ENCODE assay signal across 11 mouse cellular contexts in genomic region chr8:3609046-3609815, GRCm38 (mm10). TPM values are rescaled to one million over a fixed set of nuclear protein-coding genes. Genes with fewer than 3 reads are reported as not detected.
A peak's percentile ranks its signal among the peaks of the same experiment; 100 is the strongest.
DNase-seq lines count a peak whose midpoint lies in the region; ATAC-seq and TF ChIP-seq lines count a peak whose summit lies in the region.
"Had no signal": no experiment of that assay in that cellular context is flagged by ENCODE, and none has a peak within 500 bp of the region (broad histone marks: within the 10 kb centered on the region; RNA-seq: fewer than 3 reads in every experiment).

No protein-coding gene starts in this region.

- H3K36me3 ChIP-seq in forebrain, embryonic 16.5 days (ENCODE audit: control insufficient read depth, insufficient read depth): peaks cover 47% of the 10 kb centered on the region

- no peak overlapping the region for H3K4me2 ChIP-seq in forebrain, embryonic 16.5 days (ENCODE audit: low read length)
- H3K4me2 ChIP-seq: lung, embryonic 14.5 days had no signal

- no peak for TF ChIP-seq CTCF in layer of hippocampus, adult 2 months (conservative IDR thresholded peaks at IDR 0.05)

- peak overlapping the region; percentile 60; the same call in 1 of the 2 replicates for H3K27ac ChIP-seq in layer of hippocampus, adult 2 months
- H3K27ac ChIP-seq in forebrain, embryonic 16.5 days (ENCODE audit: low read length): no peak overlapping the region
- H3K27ac ChIP-seq: heart, adult 2 months had no signal

- H3K9me3 ChIP-seq in forebrain, embryonic 16.5 days (ENCODE audit: control insufficient read depth, low read length): no peaks in the 10 kb centered on the region

- H3K27me3 ChIP-seq in forebrain, embryonic 16.5 days (replicated peaks; ENCODE audit: control insufficient read depth, insufficient read depth, low read length): no peaks in the 10 kb centered on the region

- WGBS in forebrain, embryonic 16.5 days: 84% methylated on average over 12 of the region's 12 CpGs

- DNase-seq in layer of hippocampus, adult 2 months (ENCODE audit: low spot score in 2 of 2): no peak
- no peak for DNase-seq in layer of hippocampus, adult 9-10 months (ENCODE audit: low spot score)
- peak; percentile 54 for DNase-seq in adipocyte (ENCODE audit: low spot score)
- peak; percentile 84 for DNase-seq in gonadal fat pad, adult 2 months (ENCODE audit: low read depth)
- DNase-seq in neural tube, embryonic 10.5 days (ENCODE audit: extremely low spot score, low spot score): no peak
- DNase-seq in gastrocnemius, postnatal 4 days (ENCODE audit: low spot score in 2 of 2): no peak
- DNase-seq: layer of hippocampus, adult 9-11 months; lung, embryonic 14.5 days had no signal

- 0 out of 2 replicates have a peak, but pooled peaks have one; percentile 6 for ATAC-seq in megakaryocyte progenitor cell, adult 5-6 weeks (replicated peaks; ENCODE audit: poor library complexity)
- ATAC-seq in forebrain, embryonic 16.5 days: no peak

- H3K4me1 ChIP-seq in forebrain, embryonic 16.5 days (replicated peaks; ENCODE audit: control insufficient read depth, insufficient read depth, low read length): no peaks in the 10 kb centered on the region

- H3K9ac ChIP-seq in forebrain, embryonic 16.5 days (replicated peaks; ENCODE audit: low read depth, low read length): no peak overlapping the region
- H3K9ac ChIP-seq: lung, embryonic 14.5 days had no signal

- H3K4me3 ChIP-seq in layer of hippocampus, adult 2 months: no peak overlapping the region
- H3K4me3 ChIP-seq in forebrain, embryonic 16.5 days (replicated peaks; ENCODE audit: low read length): no peak overlapping the region
- H3K4me3 ChIP-seq: heart, adult 2 months had no signal

RNA-seq across cellular contexts. Expression of gene Xab2, which starts 11.9 kb away (rescaled TPM):
- total RNA-seq in layer of hippocampus, adult 2 months (2021): 10 to 100 TPM; 39.6 to 41.4 TPM
- 61.2 and 65.8 TPM in 2 replicates for polyA plus RNA-seq in gonadal fat pad, adult 2 months (2012; rRNA removed)
- total RNA-seq in megakaryocyte progenitor cell, adult 5-6 weeks (2015): 16.5 and 20.1 TPM in 2 replicates
- 55.5 and 56.5 TPM in 2 replicates for total RNA-seq in megakaryocyte progenitor cell, adult 5-6 weeks (2017)
- total RNA-seq in gastrocnemius, postnatal 4 days (2021): 10 to 100 TPM; 21.1 to 23.2 TPM
- polyA plus RNA-seq in forebrain, embryonic 16.5 days (2015; fragmentation: Nextera tagmentation; extraction: Ambion mirVana): 69.3 and 71.2 TPM in 2 replicates

RNA-seq across cellular contexts. Expression of gene Pet100, which starts 12.1 kb away (rescaled TPM):
- 10 to 100 TPM; 87.0 to 87.3 TPM for total RNA-seq in layer of hippocampus, adult 2 months (2021)
- polyA plus RNA-seq in gonadal fat pad, adult 2 months (2012; rRNA removed): 11.6 and 12.5 TPM in 2 replicates
- 131 and 181 TPM in 2 replicates for total RNA-seq in megakaryocyte progenitor cell, adult 5-6 weeks (2015)
- total RNA-seq in megakaryocyte progenitor cell, adult 5-6 weeks (2017): 255 and 285 TPM in 2 replicates
- total RNA-seq in gastrocnemius, postnatal 4 days (2021): 10 to 100 TPM; 59.7 to 70.0 TPM
- polyA plus RNA-seq in forebrain, embryonic 16.5 days (2015; fragmentation: Nextera tagmentation; extraction: Ambion mirVana): 79.0 and 83.6 TPM in 2 replicates

RNA-seq across cellular contexts. Expression of gene Pcp2, which starts 16.1 kb away (rescaled TPM):
- total RNA-seq in layer of hippocampus, adult 2 months (2021): 1 to 10 TPM in 1 of 2 experiments, under 1 TPM in 1; 0.88 to 3.6 TPM
- polyA plus RNA-seq in gonadal fat pad, adult 2 months (2012; rRNA removed): 0.26 TPM in 1 of 2 replicates, not detected in the other
- not detected in 2 replicates for total RNA-seq in megakaryocyte progenitor cell, adult 5-6 weeks (2015)
- total RNA-seq in megakaryocyte progenitor cell, adult 5-6 weeks (2017): not detected in 2 replicates
- total RNA-seq in gastrocnemius, postnatal 4 days (2021): under 1 TPM in 1 of 2 experiments, not detected in 1; 0.65 TPM
- polyA plus RNA-seq in forebrain, embryonic 16.5 days (2015; fragmentation: Nextera tagmentation; extraction: Ambion mirVana): 0.41 and 0.98 TPM in 2 replicates
- total RNA-seq: heart, adult 2 months had no signal
- polyA plus RNA-seq: heart, adult 2 months; lung, embryonic 14.5 days had no signal

RNA-seq across cellular contexts. Expression of gene Stxbp2, which starts 21.5 kb away (rescaled TPM):
- 10 to 100 TPM; 43.3 to 55.7 TPM for total RNA-seq in layer of hippocampus, adult 2 months (2021)
- polyA plus RNA-seq in gonadal fat pad, adult 2 months (2012; rRNA removed): 102 and 109 TPM in 2 replicates
- total RNA-seq in megakaryocyte progenitor cell, adult 5-6 weeks (2015): 113 and 143 TPM in 2 replicates
- total RNA-seq in megakaryocyte progenitor cell, adult 5-6 weeks (2017): 93.7 and 166 TPM in 2 replicates
- total RNA-seq in gastrocnemius, postnatal 4 days (2021): 1 to 10 TPM; 3.1 to 7.2 TPM
- polyA plus RNA-seq in forebrain, embryonic 16.5 days (2015; fragmentation: Nextera tagmentation; extraction: Ambion mirVana): 49.6 and 85.0 TPM in 2 replicates

RNA-seq across cellular contexts. Expression of gene Camsap3, which starts 22.1 kb away (rescaled TPM):
- total RNA-seq in layer of hippocampus, adult 2 months (2021): 10 to 100 TPM; 36.5 to 39.3 TPM
- polyA plus RNA-seq in gonadal fat pad, adult 2 months (2012; rRNA removed): 31.9 and 44.8 TPM in 2 replicates
- 0.32 and 0.37 TPM in 2 replicates for total RNA-seq in megakaryocyte progenitor cell, adult 5-6 weeks (2015)
- total RNA-seq in megakaryocyte progenitor cell, adult 5-6 weeks (2017): 0.21 and 0.27 TPM in 2 replicates
- 1 to 10 TPM; 1.8 to 2.6 TPM for total RNA-seq in gastrocnemius, postnatal 4 days (2021)
- polyA plus RNA-seq in forebrain, embryonic 16.5 days (2015; fragmentation: Nextera tagmentation; extraction: Ambion mirVana): 38.1 and 39.3 TPM in 2 replicates

Comparison
In these comparisons a context has a peak if more than half of its experiments do, and no peak if none do; other contexts are left out.
1. DNase-seq: peak in adipocyte (single experiment) and gonadal fat pad, adult 2 months (single experiment); none in layer of hippocampus, adult 2 months (0 of 2), layer of hippocampus, adult 9-10 months (single experiment), neural tube, embryonic 10.5 days (single experiment) and gastrocnemius, postnatal 4 days (0 of 2).